Mouse (Mus musculus) midbrain, postnatal 0 days (tissue): Measurements from ENCODE around the gene Smndc1. TPM values are rescaled to one million over a fixed set of nuclear protein-coding genes. Genes with fewer than 3 reads are reported as not detected.

Experiments
- ATAC-seq: fragments of 200-750 bp; cut with Nextera tagmentation; 2 replicates; pipeline ENCODE4 v1.8.0; 2017; ENCODE audit warnings: moderate number of reproducible peaks, mild to moderate bottlenecking, moderate TSS enrichment, moderate library complexity; ENCODE audit not compliant: low FRiP score
- DNase-seq: peaks from one replicate; pipeline ENCODE4 v3.0.0-alpha.2; 2015; ENCODE audit warnings: low spot score
- H3K27ac ChIP-seq: fragments of 300-500 bp; sonication (generic); 2 replicates; pipeline ENCODE4 v1.5.1; 2014; ENCODE audit warnings: low read depth, mild to moderate bottlenecking, low read length, mixed read lengths
- H3K27me3 ChIP-seq: fragments of 300-500 bp; sonication (generic); 2 replicates; pipeline ENCODE4 v1.6.1; 2014; ENCODE audit warnings: low read length, control low read depth, mixed read lengths; ENCODE audit not compliant: insufficient read depth
- H3K36me3 ChIP-seq: fragments of 300-500 bp; sonication (generic); 2 replicates; pipeline ENCODE4 v1.6.1; 2014; ENCODE audit warnings: low read length, control low read depth, mixed read lengths; ENCODE audit not compliant: insufficient read depth
- H3K4me1 ChIP-seq: fragments of 300-500 bp; sonication (generic); 2 replicates; pipeline ENCODE4 v1.6.1; 2014; ENCODE audit warnings: mild to moderate bottlenecking, control low read depth, antibody characterized with exemption, low read length, mixed read lengths; ENCODE audit not compliant: insufficient read depth
- H3K4me2 ChIP-seq: fragments of 300-500 bp; sonication (generic); 2 replicates; pipeline ENCODE4 v1.6.1; 2014; ENCODE audit warnings: low read depth, mild to moderate bottlenecking, low read length, mixed read lengths; ENCODE audit not compliant: poor library complexity, severe bottlenecking
- H3K4me3 ChIP-seq: fragments of 300-500 bp; sonication (generic); 2 replicates; pipeline ENCODE4 v1.5.1; 2014; ENCODE audit warnings: low read depth, mild to moderate bottlenecking, low read length, moderate library complexity
- H3K9ac ChIP-seq: fragments of 300-500 bp; sonication (generic); replicated peaks from 2 replicates; pipeline ENCODE4 v1.6.1; 2014; ENCODE audit warnings: mild to moderate bottlenecking, low read length, moderate library complexity, mixed read lengths; ENCODE audit not compliant: poor library complexity, severe bottlenecking
- H3K9me3 ChIP-seq: fragments of 300-500 bp; sonication (generic); 2 replicates; pipeline ENCODE4 v1.6.1; 2016; ENCODE audit warnings: low read length, control low read depth
- CTCF ChIP-seq: IDR thresholded peaks from 2 replicates; pipeline ENCODE4 v1.5.1; 2016; ENCODE audit warnings: antibody characterized with exemption, mild to moderate bottlenecking
- WGBS: fragments of 180-500 bp; shearing (Covaris S2); extraction: QIAGEN DNeasy Blood & Tissue Kit; methylation state at CpG from one replicate; pipeline ENCODE4 v1.1.7; 2014; 5-methylcytosine and 5-hydroxymethylcytosine counted together
- polyA plus RNA-seq: library from polyadenylated mRNA; unstranded; fragments of >200 nt; fragmentation: Nextera tagmentation; extraction: Ambion mirVana; gene quantifications from 2 replicates; pipeline ENCODE4 v1.2.1, GENCODE M21; 2015
- total RNA-seq: library from RNA; depleted of rRNA; stranded (reverse); fragments of >200 nt; gene quantifications from 2 replicates; pipeline ENCODE4 v1.2.3, GENCODE M21; 2014

The Smndc1 gene
- total and polyA plus RNA-seq, 2 experiments from 2014 or later = 8.9 to 35.0 TPM

- ATAC-seq (no peak), DNase-seq (no peak)
- Histone ChIP-seq H3K4me2 (no peak overlapping the region; the same call in 1 of the 2 replicates), H3K9me3 (no peaks in the 10 kb centered on the region), H3K27ac (no peak overlapping the region), H3K4me1 (no peaks in the 10 kb centered on the region), H3K9ac (no peak overlapping the region), H3K4me3 (no peak overlapping the region), H3K36me3 (no peaks in the 10 kb centered on the region), H3K27me3 (no peaks in the 10 kb centered on the region)
- no peak for TF ChIP-seq CTCF
- WGBS = 64% methylated on average over 2 of the region's 2 CpGs
Observed at GRCm38 (mm10) chr19:53364551-53364950, 25.8 kb downstream of the Smndc1 start.

GRCm38 (mm10) chr19:53362967-53363366 lies 27.4 kb downstream of the Smndc1 start:
- DNase-seq = no peak

DNA sequence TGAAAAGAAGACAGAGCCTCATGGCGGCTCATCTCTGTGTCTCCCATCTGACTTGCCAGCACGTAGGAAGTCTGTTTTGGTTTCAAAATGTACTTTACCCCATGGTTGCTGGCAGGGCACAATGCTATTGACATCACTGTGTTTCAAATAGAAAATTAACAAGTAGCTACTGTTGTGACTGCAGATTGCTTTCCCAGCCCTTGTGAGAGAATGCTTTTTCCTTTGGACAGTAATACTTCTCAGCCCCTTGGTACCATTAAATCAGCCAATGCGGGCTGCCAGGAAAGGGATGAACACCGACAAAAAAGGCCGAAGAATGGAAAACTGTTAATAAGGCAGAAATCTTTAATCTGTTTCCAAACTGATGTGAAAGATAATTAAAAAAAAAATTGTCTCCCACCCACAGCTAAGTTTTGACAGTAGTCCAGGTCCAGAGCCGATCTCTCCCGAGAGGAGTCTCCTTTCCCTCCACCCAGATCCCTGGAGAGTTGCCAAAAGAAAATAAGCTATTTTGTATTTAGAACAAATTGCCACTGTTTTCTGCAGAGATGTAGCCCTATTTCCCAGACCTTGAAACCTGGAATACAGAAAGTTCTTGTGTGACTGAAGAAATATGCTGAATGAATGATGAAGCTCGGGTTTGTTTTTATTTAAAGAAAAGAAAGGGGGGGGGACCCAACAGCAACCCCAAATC lies 30.0 kb downstream of the Smndc1 start:
- H3K27ac ChIP-seq = peak overlapping the region; percentile 2; the same call in 1 of the 2 replicates
- peak; percentile 44; the same call in 1 of the 2 replicates for ATAC-seq
- H3K4me1 ChIP-seq = no peaks in the 10 kb centered on the region
- no peaks in the 10 kb centered on the region for H3K9me3 ChIP-seq
- H3K36me3 ChIP-seq = no peaks in the 10 kb centered on the region
- peak; percentile 62 for DNase-seq
- H3K9ac ChIP-seq = no peak overlapping the region
- no peak overlapping the region for H3K4me3 ChIP-seq
- no peaks in the 10 kb centered on the region for H3K27me3 ChIP-seq
- TF ChIP-seq CTCF = no peak
- H3K4me2 ChIP-seq = peak overlapping the region; percentile 37
- 52% methylated on average over 8 of the region's 8 CpGs for WGBS

More at GRCm38 (mm10) chr19:53362967-53363366, 27.4 kb downstream of the Smndc1 start:
- no peak overlapping the region for H3K4me3 ChIP-seq
- WGBS = 50% methylated on average over 2 of the region's 2 CpGs
- peak; percentile 66 for TF ChIP-seq CTCF
- no peak overlapping the region for H3K4me2 ChIP-seq
- no peaks in the 10 kb centered on the region for H3K9me3 ChIP-seq
- ATAC-seq = no peak
- no peak overlapping the region for H3K27ac ChIP-seq
- no peaks in the 10 kb centered on the region for H3K36me3 ChIP-seq
- no peak overlapping the region for H3K9ac ChIP-seq
- H3K27me3 ChIP-seq = no peaks in the 10 kb centered on the region
- no peaks in the 10 kb centered on the region for H3K4me1 ChIP-seq

DNA sequence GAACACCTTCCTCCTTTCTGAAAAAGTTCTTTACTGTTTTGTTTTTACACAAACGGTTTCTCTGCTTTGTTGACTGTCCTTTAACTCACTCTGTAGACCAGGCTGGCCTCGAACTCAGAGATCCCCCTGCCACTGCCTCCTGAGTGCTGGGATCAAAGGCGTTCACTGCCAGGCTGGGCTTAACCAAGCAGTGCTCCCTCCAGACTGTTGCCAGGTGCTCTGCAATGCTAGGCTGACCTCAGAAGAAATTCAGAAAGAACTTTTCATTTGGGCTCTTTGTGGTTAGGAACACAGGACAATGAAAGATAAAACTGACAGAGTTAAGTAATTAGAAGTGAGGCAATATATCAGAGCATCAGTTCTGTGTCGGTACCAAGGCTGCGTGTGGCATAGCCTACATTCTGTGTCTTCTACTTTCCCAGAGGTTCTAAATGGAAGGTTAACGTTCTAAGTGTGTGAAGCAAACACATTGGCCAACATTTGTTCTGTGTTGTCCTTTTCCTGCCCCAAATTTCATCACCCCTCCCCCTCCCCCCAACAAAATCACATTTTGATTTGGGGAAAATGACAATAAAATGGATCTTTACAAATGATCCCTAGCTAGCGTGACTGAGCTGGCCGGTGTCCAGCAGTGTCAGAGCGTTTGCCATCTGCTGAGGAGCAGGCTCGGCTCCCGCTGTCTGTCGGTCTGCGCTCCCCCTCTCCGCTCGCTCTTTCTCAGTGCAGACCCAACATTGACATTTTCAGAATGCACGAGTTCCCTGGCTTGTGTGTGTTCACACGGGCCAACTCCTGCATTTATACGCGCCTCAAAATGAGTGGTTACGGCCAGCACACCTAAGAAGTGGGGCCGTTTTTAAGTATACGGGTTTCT lies 31.0 kb downstream of the Smndc1 start:
- H3K4me2 ChIP-seq = peak overlapping the region; percentile 37
- H3K36me3 ChIP-seq = no peaks in the 10 kb centered on the region
- no peak for TF ChIP-seq CTCF
- H3K4me3 ChIP-seq = no peak overlapping the region
- no peaks in the 10 kb centered on the region for H3K4me1 ChIP-seq
- no peak overlapping the region for H3K9ac ChIP-seq
- 47% methylated on average over 22 of the region's 22 CpGs for WGBS
- no peaks in the 10 kb centered on the region for H3K27me3 ChIP-seq
- DNase-seq (peak; percentile 85), ATAC-seq (peak; percentile 69; the same call in 1 of the 2 replicates)
- no peaks in the 10 kb centered on the region for H3K9me3 ChIP-seq
- no peak overlapping the region; the same call in 1 of the 2 replicates for H3K27ac ChIP-seq

DNA sequence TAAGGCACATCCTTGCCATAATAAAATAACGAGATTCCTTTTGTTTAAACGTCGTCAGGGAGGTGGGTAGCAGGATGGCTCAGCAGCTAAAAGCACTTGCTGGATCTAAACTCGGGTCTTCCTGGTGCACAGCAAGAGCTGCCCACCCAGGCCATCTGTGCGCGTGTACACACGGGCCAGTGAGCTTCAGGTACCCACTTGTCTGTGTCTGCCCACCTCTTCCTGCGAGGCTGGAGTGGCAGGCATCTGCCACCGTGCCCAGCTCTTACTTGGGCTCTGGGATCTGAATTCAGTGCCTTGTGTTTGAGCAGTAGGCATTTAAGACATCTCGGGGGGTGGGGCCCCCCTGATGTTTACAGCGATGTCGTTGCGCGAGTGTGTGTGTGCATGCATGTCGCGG lies 35.3 kb downstream of the Smndc1 start:
- WGBS = 84% methylated on average over 16 of the region's 16 CpGs
- Histone ChIP-seq H3K27ac (no peak overlapping the region), H3K4me3 (no peak overlapping the region), H3K36me3 (peaks cover 9% of the 10 kb centered on the region; the same call in 1 of the 2 replicates), H3K9ac (no peak overlapping the region), H3K4me1 (no peaks in the 10 kb centered on the region), H3K27me3 (no peaks in the 10 kb centered on the region), H3K4me2 (no peak overlapping the region), H3K9me3 (no peaks in the 10 kb centered on the region)
- DNase-seq (no peak), ATAC-seq (no peak)
- TF ChIP-seq CTCF = no peak
